Mouse (Mus musculus) embryonic fibroblast, embryonic 13.5 days (primary cell): ENCODE results near the gene Pgs1.

Experiments
- CTCF ChIP-seq: IDR thresholded peaks from 2 replicates; pipeline ENCODE4 v1.5.1; 2011; ENCODE audit warnings: mild to moderate bottlenecking, control low read depth, low read length, moderate library complexity, borderline replicate concordance; ENCODE audit not compliant: insufficient read depth
- POLR2A ChIP-seq: IDR thresholded peaks from 2 replicates; pipeline ENCODE4 v1.6.1; 2011; ENCODE audit warnings: low read depth, mild to moderate bottlenecking, control low read depth, low read length, moderate library complexity

- no peak for TF ChIP-seq CTCF
- no peak for TF ChIP-seq POLR2A
These were observed 3.7 kb upstream of the Pgs1 start for GRCm38 (mm10) chr11:117982426-117982825.
